Mouse (Mus musculus) macrophage (primary cell): ENCODE results near the gene Stmn3. TPM values are rescaled to one million over a fixed set of nuclear protein-coding genes. Genes with fewer than 3 reads are reported as not detected.
A peak's percentile ranks its signal among the peaks of the same experiment; 100 is the strongest.
"Not testable (repeated sequence)": the region's sequence is repeated elsewhere in the genome, so short reads cannot be mapped to it uniquely, and the experiment has no call there.

Experiments used
- H3K27ac ChIP-seq: fragments of 350-480 bp; formaldehyde crosslinking; 2 replicates; pipeline ENCODE4 v1.9.0; 2021
- H3K36me3 ChIP-seq: fragments of 350-480 bp; formaldehyde crosslinking; 2 replicates; pipeline ENCODE4 v1.9.0; 2021; ENCODE audit errors: inconsistent target
- H3K4me3 ChIP-seq: fragments of 350-480 bp; formaldehyde crosslinking; 2 replicates; pipeline ENCODE4 v1.9.0; 2021; ENCODE audit errors: inconsistent target
- H3K79me2 ChIP-seq: fragments of 350-480 bp; formaldehyde crosslinking; 2 replicates; pipeline ENCODE4 v1.9.0; 2021; ENCODE audit errors: inconsistent target
- WGBS: methylation state at CpG from one replicate; pipeline ENCODE4 v1.1.7; 2026; ENCODE audit warnings: inconsistent platforms; ENCODE audit not compliant: missing documents; 5-methylcytosine and 5-hydroxymethylcytosine counted together
- polyA plus RNA-seq: library from polyadenylated mRNA; stranded (reverse); fragments of 250-400 nt; gene quantifications from 3 replicates; pipeline ENCODE4 v1.2.4, GENCODE M21; 2018; ENCODE audit warnings: inconsistent platforms

Stmn3 gene
- polyA plus RNA-seq, 1 experiment from 2014 or later = not detected

DNA sequence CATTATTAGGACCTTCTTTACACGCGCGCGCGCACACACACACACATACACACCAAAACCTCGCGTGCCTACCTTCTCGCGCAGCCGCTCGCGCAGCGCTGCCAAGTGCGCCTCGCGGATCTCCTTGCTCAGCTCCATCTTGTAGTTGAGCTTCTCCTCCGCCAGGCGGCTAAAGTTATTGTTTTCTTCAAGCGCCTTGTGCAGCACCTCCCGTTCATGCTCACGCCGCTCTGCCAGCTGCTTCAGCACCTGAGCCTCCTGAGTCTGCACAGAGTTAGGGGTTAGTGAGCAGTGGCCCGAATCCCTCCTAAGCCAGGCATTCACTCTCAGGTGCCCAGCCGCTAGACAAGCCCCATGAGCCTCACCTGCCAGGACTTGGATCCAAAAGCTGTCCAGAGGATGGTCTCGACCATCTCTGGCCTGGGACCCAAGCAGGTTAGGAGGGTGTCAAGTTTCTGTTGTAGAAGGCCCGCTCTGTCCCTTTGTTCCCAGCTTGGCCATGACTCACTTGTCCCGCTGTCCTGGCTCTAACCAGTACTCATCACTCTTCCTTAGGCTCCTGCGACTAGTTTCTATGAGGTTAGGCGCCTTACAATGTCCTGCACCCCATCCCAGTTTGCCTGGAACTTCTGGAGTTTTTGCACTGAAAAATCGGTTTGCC is 7.0 kb downstream of the Stmn3 start:
- WGBS = 34% methylated on average over 30 of the region's 30 CpGs
- Histone ChIP-seq H3K36me3 (no peaks in the 10 kb centered on the region), H3K79me2 (no peaks in the 10 kb centered on the region)

DNA sequence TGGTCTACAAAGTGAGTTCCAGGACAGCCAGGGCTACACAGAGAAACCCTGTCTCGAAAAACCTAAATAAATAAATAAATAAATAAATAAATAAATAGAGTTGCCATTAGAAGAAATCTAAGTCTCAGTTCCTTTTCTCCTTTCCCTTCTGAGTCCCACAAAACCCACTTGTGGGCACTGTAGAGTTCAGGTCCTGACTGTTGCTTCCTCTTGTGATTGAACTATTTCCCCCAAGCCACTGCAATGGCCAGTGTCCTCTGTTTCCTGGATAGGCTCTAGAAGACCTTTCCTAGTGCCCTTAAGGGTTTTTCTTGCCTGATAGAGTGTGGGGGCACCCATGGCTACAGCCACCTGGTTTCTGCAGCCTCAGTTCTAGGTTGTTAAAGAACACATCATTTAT is 9.4 kb downstream of the Stmn3 start:
- 0% methylated on average over 1 of the region's 1 CpGs for WGBS
- Histone ChIP-seq H3K79me2 (no peaks in the 10 kb centered on the region), H3K4me3 (no peak overlapping the region), H3K36me3 (peaks cover 15% of the 10 kb centered on the region; the same call in 1 of the 2 replicates), H3K27ac (no peak overlapping the region)

More for the DNA sequence above, 7.0 kb downstream of the Stmn3 start:
- Histone ChIP-seq H3K27ac (no peak overlapping the region), H3K4me3 (no peak overlapping the region)

DNA sequence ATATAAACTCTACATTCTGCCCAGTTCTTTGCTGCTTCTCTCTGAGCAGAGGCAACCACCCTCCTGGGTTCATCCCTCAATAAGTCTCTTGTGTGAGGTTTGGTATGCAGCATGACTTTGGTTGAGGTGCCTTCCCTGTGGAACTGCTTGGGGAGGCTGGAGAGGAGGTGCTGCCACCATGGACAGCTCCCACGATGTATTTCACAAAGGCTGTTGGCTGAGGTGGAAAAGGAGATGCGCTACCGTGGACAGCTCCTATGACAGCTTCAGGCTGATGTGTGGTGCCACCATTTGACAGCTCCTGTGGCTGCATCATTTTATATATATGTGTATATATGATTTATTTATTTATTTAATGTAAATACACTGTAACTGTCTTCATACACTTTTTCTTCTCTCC is 12.3 kb downstream of the Stmn3 start:
- no peak overlapping the region for H3K4me3 ChIP-seq
- H3K27ac ChIP-seq = no peak overlapping the region
- H3K36me3 ChIP-seq = peaks cover 17% of the 10 kb centered on the region; the same call in 1 of the 2 replicates
- H3K79me2 ChIP-seq = no peaks in the 10 kb centered on the region; the same call in 1 of the 2 replicates
- 90% methylated on average over 3 of the region's 3 CpGs for WGBS

DNA sequence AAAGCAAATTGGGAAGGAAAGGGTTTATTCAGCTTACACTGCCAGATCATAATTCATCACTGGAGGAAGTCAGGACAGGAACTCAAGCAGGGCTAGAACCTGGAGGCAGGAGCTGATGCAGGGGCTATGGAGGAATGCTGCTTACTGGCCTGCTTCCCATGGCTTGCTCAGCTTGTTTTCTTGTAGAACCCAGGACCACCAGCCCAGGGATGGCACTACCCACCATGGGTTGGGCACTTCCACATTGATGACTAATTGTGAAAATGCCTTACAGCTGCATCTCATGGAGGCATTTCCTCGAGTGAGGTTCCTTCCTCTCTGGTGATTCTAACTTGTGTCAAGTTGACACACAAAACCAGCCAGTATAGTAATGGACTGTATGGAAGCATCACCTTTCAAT is 23.4 kb downstream of the Stmn3 start:
- no peak overlapping the region for H3K4me3 ChIP-seq
- H3K36me3 ChIP-seq = no peaks in the 10 kb centered on the region
- 0% methylated on average over 1 of the region's 1 CpGs for WGBS
- peak overlapping the region; percentile 28; the same call in 1 of the 2 replicates for H3K27ac ChIP-seq
- H3K79me2 ChIP-seq = peaks cover 55% of the 10 kb centered on the region

DNA sequence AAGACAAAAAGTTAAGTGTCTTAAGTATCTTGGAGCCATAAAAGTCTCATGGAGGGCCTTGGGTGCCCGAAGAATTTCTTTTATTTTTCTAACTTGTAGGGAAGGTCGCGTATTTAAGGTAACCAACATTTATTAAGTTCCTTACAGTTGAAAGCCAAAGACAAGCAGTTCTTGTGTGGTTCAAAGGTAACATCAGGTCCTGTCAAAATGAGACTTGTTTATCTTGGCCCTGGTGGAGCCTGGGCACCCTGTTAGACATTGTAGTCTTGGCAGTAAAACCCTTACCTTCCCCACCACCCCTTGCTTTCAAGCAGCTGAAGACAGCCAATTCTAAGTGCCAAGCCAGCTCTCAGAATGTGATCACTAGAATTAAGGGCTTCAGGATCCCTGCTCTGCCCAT is 25.6 kb downstream of the Stmn3 start:
- 66% methylated on average over 3 of the region's 3 CpGs for WGBS
- peak overlapping the region; percentile 67 for H3K27ac ChIP-seq
- H3K4me3 ChIP-seq = peak overlapping the region; percentile 49
- no peaks in the 10 kb centered on the region for H3K36me3 ChIP-seq
- H3K79me2 ChIP-seq = peaks cover 62% of the 10 kb centered on the region

DNA sequence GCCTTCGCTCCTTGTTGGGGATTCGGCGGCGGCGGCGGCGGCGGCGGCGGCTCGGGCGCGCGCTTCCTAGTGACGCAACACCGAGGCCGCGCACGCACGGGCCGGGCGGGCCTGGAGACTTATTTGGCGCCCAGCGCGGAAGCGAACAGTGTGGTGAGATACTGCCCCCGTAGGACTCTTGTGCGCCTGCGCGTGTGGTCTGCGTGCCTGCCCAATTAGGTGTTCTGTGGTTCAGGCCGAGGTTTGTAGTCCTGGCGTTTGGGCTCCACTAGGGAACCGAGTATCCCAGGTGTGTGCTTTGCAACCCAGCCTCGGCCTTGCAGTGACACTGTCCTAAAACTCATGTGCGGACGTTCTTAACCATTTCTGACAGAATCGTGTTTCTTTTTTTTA is 26.3 kb downstream of the Stmn3 start, which contains the start of gene Gmeb2:
TSS of gene Gmeb2 (minus strand) at position 78 of the 393 bp plus-strand sequence.
- H3K36me3 ChIP-seq = not testable (repeated sequence)
- WGBS = 0% methylated on average over 22 of the region's 38 CpGs
- peaks cover 67% of the 10 kb centered on the region for H3K79me2 ChIP-seq

DNA sequence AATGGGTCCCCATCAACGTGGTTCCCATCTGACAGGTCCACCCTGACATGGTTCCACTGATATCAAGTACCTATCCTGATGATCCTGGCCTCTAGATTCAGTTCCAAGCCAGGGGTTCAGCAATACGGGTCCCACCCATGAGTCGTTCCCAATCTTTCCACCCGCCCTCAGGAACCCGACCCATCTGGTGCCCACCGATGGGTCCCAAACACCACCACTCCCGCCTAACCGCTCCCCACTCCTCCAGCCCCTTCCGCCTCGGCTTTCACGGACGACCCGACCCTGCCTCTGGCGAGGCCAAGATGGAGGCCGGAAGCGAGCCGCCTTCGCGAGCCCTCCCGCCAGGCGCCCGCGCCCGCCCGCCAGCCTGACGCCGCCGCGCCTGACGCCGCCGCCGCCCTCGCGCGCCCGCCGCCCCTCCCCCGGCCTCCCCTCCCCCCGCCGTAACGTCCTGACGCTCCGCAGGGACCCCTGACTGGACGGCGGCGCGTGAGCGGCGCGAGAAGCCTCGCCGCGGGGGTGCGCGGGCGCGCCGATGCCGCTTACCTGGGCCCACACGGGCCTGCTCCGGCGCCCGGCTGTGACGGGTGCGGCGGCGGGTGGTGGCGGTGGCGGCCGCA is 26.9 kb downstream of the Stmn3 start:
- Histone ChIP-seq H3K27ac (peak overlapping the region; percentile 89), H3K4me3 (peak overlapping the region; percentile 69), H3K36me3 (0 out of 2 replicates have a peak, but pooled peaks cover 4% of the 10 kb centered on the region), H3K79me2 (peaks cover 72% of the 10 kb centered on the region)
- 0% methylated on average over 19 of the region's 71 CpGs for WGBS

More for the DNA sequence above, 26.3 kb downstream of the Stmn3 start, which contains the start of gene Gmeb2:
- peak within 1 kb of the TSS; percentile 69 for H3K4me3 ChIP-seq
- H3K27ac ChIP-seq = peak within 1 kb of the TSS; percentile 89

DNA sequence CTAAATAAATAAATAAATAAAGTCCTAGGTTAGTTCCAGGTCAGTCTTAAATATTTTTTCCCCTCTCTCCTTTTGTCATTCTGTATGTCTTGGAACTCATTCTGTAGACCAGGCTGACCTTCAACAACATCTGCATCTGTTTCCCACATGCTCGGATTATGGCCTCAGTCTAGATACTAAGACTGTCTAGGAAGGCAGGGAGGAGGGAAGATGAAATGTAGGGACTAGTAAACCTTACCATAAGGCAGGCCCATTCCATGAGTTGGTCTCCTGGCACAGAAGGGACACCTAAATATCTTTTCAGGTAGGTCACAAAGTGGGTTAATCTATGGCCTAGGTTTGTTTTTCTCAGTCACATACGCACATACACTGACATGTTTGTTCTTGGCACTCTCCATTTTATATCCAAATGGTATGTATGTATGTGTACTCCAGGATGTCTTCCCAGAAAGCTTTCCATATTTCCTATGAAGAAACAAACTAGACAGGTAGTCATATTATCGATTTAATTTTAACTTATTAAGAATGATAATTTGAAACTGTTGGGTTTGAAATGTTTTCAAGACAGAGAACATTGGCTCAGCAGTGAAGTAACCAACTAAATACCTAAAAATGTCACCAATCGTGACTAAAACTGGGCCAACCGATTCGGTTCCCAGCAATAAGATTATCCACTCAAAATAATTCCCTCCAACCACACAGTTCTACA is 27.5 kb downstream of the Stmn3 start:
- Histone ChIP-seq H3K36me3 (0 out of 2 replicates have a peak, but pooled peaks cover 4% of the 10 kb centered on the region), H3K4me3 (peak overlapping the region; percentile 69), H3K79me2 (peaks cover 77% of the 10 kb centered on the region), H3K27ac (peak overlapping the region; percentile 89)
- WGBS = 43% methylated on average over 6 of the region's 6 CpGs

DNA sequence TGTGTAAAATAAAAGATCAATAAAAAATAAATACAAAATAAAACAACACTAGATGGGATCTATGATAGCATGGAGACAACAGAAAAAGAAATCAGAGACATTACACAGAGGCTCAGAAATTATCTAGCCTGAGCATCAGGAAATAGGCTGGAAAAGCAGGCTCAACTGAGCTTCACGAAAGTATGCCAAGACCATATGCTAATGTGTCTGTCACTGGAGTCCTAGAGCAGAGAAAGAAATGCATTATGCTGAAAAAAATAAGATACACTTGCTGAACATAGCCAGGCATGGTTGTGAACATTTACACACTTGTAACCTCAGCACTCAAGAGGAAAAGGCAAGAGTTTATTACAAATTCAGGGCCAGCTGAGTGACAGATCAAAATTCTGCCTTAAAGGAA is 34.3 kb downstream of the Stmn3 start:
- Histone ChIP-seq H3K27ac (no peak overlapping the region), H3K36me3 (0 out of 2 replicates have a peak, but pooled peaks cover 11% of the 10 kb centered on the region), H3K4me3 (no peak overlapping the region), H3K79me2 (peaks cover 64% of the 10 kb centered on the region)
- 91% methylated on average over 1 of the region's 1 CpGs for WGBS

DNA sequence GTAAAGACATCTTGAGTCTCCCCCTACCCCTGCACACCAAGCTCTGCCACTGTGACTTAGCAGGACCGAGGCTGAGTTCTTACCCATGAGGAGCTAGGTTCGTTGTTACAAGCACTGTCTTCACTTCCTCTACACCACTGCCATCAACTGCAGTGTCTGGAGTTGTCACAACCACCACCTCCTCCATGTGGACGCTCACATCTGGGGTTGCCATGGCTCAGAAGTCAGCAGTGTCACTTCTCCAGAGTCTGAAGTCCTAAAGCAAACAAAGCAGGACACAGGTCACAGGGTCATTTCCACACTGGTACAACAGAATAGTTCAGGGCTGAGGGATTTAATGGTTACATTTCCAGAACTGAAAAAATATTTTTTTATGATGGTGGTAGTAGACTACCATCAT is 36.4 kb downstream of the Stmn3 start:
- Histone ChIP-seq H3K4me3 (no peak overlapping the region), H3K79me2 (peaks cover 49% of the 10 kb centered on the region), H3K27ac (no peak overlapping the region), H3K36me3 (0 out of 2 replicates have a peak, but pooled peaks cover 7% of the 10 kb centered on the region)
- WGBS = 48% methylated on average over 3 of the region's 3 CpGs

DNA sequence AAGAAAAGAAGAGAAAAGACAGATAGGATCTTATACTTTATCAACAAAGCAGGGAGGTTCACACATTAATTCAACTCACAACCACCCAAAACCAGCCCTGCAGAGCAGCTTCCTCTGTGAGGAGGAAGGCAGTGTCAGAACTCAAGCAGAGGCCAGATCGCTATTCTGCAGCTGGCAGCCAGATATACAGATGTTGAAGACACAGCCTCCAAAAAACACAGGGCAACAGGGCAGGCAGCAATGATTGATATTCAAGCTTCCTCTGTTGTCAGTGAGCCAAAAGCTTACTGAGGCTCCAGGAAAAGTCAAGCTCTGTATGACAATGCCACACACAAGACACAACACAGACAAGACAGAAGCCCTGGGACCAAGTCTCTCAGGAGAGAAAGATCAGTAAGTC is 37.5 kb downstream of the Stmn3 start:
- Histone ChIP-seq H3K36me3 (0 out of 2 replicates have a peak, but pooled peaks cover 7% of the 10 kb centered on the region), H3K79me2 (peaks cover 42% of the 10 kb centered on the region), H3K4me3 (no peak overlapping the region), H3K27ac (no peak overlapping the region)
- 75% methylated on average over 1 of the region's 1 CpGs for WGBS

DNA sequence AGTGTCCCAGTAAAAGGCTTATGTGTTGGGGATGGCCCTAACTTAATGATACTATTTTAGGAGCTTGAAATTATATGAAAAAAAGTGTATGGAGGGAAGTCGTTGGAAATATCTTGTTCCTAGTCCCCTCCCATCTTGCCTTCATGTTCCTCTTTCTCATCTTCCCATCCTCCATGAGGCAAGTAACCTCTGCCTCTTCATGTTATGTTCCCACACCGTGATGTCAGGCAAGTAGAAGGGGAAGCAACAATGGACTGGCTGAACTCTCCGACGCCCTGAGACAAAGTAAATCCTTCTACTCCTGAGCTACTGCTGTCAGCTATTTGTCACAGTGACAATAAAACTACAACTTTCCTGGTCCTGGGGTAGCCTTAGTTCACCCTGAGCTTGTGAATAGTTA is 39.7 kb downstream of the Stmn3 start:
- H3K79me2 ChIP-seq = peaks cover 28% of the 10 kb centered on the region
- WGBS = 12% methylated on average over 4 of the region's 4 CpGs
- H3K36me3 ChIP-seq = peaks cover 10% of the 10 kb centered on the region; the same call in 1 of the 2 replicates
- peak overlapping the region; percentile 91 for H3K27ac ChIP-seq
- no peak overlapping the region for H3K4me3 ChIP-seq

DNA sequence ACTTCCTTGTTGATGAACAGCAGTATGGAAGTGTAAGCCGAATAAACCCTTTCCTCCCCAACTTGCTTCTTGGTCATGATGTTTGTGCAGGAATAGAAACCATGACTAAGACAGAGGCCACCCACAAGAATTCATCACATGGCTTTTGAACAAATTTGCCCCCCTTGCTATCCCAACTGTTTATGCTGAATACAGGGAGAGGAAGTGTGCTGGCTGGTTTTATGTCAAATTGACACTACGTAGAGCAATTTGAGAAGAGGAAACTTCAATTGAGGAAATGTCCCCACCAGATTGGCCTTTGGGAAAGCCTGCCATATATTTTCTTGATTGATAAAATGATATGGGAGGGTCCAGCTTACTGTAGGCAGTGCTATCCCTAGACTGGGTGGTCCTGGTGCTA is 40.5 kb downstream of the Stmn3 start:
- Histone ChIP-seq H3K4me3 (no peak overlapping the region), H3K79me2 (peaks cover 20% of the 10 kb centered on the region; the same call in 1 of the 2 replicates), H3K27ac (peak overlapping the region; percentile 91), H3K36me3 (peaks cover 10% of the 10 kb centered on the region; the same call in 1 of the 2 replicates)
- WGBS = 6% methylated on average over 1 of the region's 2 CpGs

DNA sequence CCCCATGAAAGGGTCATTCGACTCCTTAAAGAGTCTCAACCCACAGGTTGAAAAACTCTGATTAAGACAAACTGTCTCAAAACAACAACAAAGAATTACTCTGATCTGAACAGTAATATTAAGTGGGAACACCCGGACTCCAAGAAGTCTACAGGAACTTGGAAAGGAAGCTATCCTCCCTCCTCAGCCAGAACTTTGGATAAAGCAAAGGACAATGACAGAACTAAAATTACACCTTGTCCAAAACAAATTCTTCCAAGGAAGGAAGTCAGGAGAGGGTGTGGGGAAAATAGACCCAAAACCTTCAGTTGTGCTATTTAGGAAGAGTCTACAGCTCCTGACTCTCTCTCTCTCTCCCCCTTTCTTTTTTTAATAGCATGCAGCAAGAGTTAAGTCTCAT is 42.2 kb downstream of the Stmn3 start:
- Histone ChIP-seq H3K4me3 (no peak overlapping the region), H3K36me3 (peaks cover 12% of the 10 kb centered on the region; the same call in 1 of the 2 replicates), H3K27ac (no peak overlapping the region), H3K79me2 (peaks cover 12% of the 10 kb centered on the region; the same call in 1 of the 2 replicates)
- 94% methylated on average over 2 of the region's 2 CpGs for WGBS
